Mouse (Mus musculus) ovary, postnatal 14 days (tissue): Measurements from ENCODE around the gene Cox6b1.

Source experiments
- DNase-seq: peaks from one replicate; pipeline ENCODE4 v3.0.0; 2022; ENCODE audit warnings: low spot score

The Cox6b1 gene

GRCm38 (mm10) chr7:30625530-30626384 lies at the start of gene Cox6b1:
TSS of gene Cox6b1 (minus strand) at chr7:30626151.
- peak; percentile 78 for DNase-seq

GRCm38 (mm10) chr7:30671480-30671879 lies 45.5 kb upstream of the Cox6b1 start, which contains the start of gene Pmis2:
TSS of gene Pmis2 (minus strand) at chr7:30671605.
- no peak for DNase-seq

- no peak for DNase-seq
Measured at GRCm38 (mm10) chr7:30669229-30669628, 43.3 kb upstream of the Cox6b1 start.

- no peak for DNase-seq
Measured at GRCm38 (mm10) chr7:30665321-30665720, 39.4 kb upstream of the Cox6b1 start.

GRCm38 (mm10) chr7:30664529-30665200 lies 38.7 kb upstream of the Cox6b1 start, which contains the start of gene Haus5:
TSS of gene Haus5 (minus strand) at chr7:30664994.
- DNase-seq = peak; percentile 89

- DNase-seq = peak; percentile 94
Measured at GRCm38 (mm10) chr7:30649591-30650540, 23.9 kb upstream of the Cox6b1 start, which contains the start of gene Rbm42. TSS of gene Rbm42 (minus strand) at chr7:30650317.

- no peak for DNase-seq
Measured at GRCm38 (mm10) chr7:30639083-30639482, 13.1 kb upstream of the Cox6b1 start.

GRCm38 (mm10) chr7:30636395-30636794 lies 10.4 kb upstream of the Cox6b1 start:
- no peak for DNase-seq

- DNase-seq = no peak
Measured at GRCm38 (mm10) chr7:30635752-30636151, 9.8 kb upstream of the Cox6b1 start, which contains the start of gene Etv2. TSS of gene Etv2 (minus strand) at chr7:30635852.

- DNase-seq = peak; percentile 31
Measured at GRCm38 (mm10) chr7:30634621-30635020, 8.7 kb upstream of the Cox6b1 start.

- DNase-seq = no peak
Measured at GRCm38 (mm10) chr7:30633762-30634412, 7.9 kb upstream of the Cox6b1 start.

GRCm38 (mm10) chr7:30629013-30629412 lies 3.1 kb upstream of the Cox6b1 start:
- DNase-seq = no peak

- DNase-seq = no peak
Measured at GRCm38 (mm10) chr7:30626647-30627046, 696 bp upstream of the Cox6b1 start.

GRCm38 (mm10) chr7:30619202-30619601 lies 6.7 kb downstream of the Cox6b1 start:
- DNase-seq = no peak

GRCm38 (mm10) chr7:30618658-30619057 lies 7.3 kb downstream of the Cox6b1 start:
- DNase-seq = no peak

- no peak for DNase-seq
Measured at GRCm38 (mm10) chr7:30615049-30615760, 10.7 kb downstream of the Cox6b1 start.

- DNase-seq = no peak
Measured at GRCm38 (mm10) chr7:30614454-30614853, 11.5 kb downstream of the Cox6b1 start.

- peak; percentile 60 for DNase-seq
Measured at GRCm38 (mm10) chr7:30613529-30614112, 12.3 kb downstream of the Cox6b1 start.

GRCm38 (mm10) chr7:30612654-30613402 lies 13.1 kb downstream of the Cox6b1 start, which contains the start of gene Upk1a:
TSS of gene Upk1a (minus strand) at chr7:30612847.
- no peak for DNase-seq
